Mouse (Mus musculus) forelimb bud, embryonic 11.5 days (tissue): Measurements from ENCODE around the gene Tmbim6.
A peak's percentile ranks its signal among the peaks of the same experiment; 100 is the strongest.
"Not testable (repeated sequence)": the region's sequence is repeated elsewhere in the genome, so short reads cannot be mapped to it uniquely, and the experiment has no call there.

Source experiments
- DNase-seq: peaks from one replicate; pipeline ENCODE4 v3.0.0-alpha.2; 2012; ENCODE audit warnings: low read depth, low spot score

Gene Tmbim6

GRCm38 (mm10) chr15:99382893-99383292 lies 9.8 kb upstream of the Tmbim6 start:
- no peak for DNase-seq

DNA sequence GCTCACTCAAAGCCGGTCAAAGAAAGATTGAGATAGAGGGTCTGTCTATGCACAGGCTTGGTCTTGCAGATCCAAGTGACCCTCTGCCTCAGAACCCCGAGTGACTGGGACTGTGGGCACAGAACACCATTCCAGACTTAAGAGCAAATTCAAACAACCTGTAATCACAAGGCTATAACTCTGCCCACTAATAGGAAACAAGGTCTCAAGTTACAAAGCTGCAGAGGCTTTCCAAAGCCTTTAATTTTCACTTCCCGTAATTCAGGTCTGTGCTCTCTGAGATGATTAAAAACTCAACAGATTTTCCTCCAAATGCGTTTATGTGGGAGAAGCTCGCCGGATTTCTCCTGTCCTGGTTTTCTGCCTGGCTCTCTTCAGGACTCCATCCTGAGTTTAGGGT lies 8.6 kb upstream of the Tmbim6 start:
- DNase-seq: peak; percentile 10

DNA sequence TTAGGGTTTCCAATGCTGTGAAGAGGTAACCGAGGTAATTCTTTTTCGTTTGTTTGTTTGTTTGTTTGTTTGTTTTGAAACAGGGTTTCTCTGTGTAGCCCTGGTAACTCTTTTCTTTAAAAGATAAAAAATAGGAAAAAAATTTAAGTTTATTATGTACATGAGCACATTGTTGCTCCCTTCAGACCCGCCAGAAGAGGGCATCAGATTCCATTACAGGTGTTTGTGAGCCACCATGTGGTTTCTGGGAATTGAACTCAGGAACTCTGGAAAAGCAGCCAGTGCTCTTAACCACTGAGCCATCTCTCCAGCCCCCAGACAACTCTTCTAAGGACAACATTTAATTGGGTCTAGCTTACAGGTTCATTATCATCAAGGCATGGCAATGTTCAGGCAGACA lies 6.6 kb upstream of the Tmbim6 start:
- not testable (repeated sequence) for DNase-seq

- no peak for DNase-seq
These were observed 5.9 kb upstream of the Tmbim6 start for GRCm38 (mm10) chr15:99386796-99387195.

DNA sequence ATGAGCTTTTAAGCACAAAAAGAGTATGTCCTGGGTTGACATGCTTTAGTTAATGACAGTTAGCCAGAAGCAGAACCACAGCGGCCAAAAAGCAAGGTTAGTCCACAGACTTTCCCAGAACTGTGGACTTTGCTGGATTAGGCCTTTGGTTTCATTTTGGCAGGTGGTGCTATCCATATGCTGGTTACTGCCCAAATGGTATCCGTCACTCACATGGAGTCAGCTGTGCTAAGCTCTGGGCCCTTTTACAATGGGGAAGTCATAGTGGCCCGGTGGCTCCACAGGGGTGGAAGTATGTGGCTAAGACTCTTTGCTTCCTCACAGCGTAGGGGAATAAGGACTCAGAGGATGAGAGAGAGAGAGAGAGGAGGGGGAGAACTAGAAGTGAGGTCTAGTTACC lies 4.7 kb upstream of the Tmbim6 start:
- DNase-seq: no peak

GRCm38 (mm10) chr15:99390472-99391401 lies 1.9 kb upstream of the Tmbim6 start:
- DNase-seq: no peak

GRCm38 (mm10) chr15:99391975-99392374 lies 707 bp upstream of the Tmbim6 start:
- DNase-seq: no peak

- no peak for DNase-seq
These were observed 937 bp downstream of the Tmbim6 start for GRCm38 (mm10) chr15:99393386-99394252.

DNA sequence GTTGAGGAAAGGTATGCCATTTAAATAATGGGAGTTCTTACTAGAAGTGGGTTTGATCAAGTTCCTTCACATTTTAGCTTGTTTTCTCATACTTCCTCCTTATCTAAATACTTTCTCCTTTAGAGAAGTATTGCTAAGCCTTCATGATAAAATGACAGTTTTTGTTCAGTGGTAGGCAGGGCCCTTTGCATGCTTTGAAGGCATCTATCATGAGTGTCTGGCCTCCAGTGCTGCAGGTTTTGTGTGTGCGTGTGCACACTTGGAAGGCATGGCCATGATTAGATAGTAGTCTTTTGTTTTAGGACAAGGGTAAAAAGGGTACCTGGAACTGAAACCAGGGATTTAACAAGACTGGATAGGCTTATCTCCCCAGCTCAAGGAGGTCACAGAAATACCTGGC lies 3.8 kb downstream of the Tmbim6 start:
- DNase-seq: no peak

DNA sequence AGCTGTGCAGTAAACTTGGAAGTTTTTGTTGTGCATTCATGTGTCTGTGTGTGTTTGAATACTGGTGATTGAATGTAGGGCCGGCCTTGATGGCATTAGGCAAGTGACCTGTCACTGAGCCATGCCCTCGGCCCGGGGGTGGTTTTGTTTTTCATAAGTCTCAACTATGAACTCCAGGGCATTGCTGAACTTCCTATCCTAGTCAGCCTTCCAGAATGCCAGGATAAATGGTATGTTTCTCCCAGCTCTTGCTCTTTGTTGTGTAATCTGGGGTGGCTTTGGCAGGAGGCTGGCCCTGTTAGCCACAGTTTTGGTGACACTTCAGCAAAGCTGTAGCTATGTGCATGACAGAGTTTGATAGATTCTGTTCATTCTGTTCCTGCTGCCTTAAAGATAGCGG lies 4.2 kb downstream of the Tmbim6 start:
- DNase-seq: no peak

- no peak for DNase-seq
These were observed 4.9 kb downstream of the Tmbim6 start for GRCm38 (mm10) chr15:99397622-99398021.

- no peak for DNase-seq
These were observed 7.0 kb downstream of the Tmbim6 start for GRCm38 (mm10) chr15:99399503-99400245.

DNA sequence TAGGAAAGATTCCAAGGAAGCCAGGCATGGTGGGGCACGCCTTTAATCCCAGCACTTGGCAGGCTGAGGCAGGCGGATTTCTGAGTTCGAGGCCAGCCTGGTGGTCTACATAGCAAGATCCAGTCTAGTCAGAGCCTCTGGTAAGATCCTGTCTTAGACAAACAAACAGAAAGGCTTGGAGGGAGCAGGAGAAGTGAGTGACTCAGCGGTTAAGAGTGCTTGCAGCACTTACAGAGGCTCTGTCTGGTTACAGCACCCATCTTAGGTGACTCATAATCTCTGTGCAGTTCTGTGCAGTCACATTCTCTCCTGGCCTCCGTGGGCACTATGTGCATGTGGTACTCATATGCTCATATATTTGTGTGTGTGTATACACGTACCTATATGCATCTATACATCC lies 7.9 kb downstream of the Tmbim6 start:
- no peak for DNase-seq

GRCm38 (mm10) chr15:99403159-99403889 lies 10.6 kb downstream of the Tmbim6 start:
- no peak for DNase-seq

GRCm38 (mm10) chr15:99405150-99405549 lies 12.5 kb downstream of the Tmbim6 start:
- no peak for DNase-seq

GRCm38 (mm10) chr15:99406986-99407570 lies 14.4 kb downstream of the Tmbim6 start:
- DNase-seq: no peak

GRCm38 (mm10) chr15:99408845-99409244 lies 16.2 kb downstream of the Tmbim6 start:
- DNase-seq: no peak

- DNase-seq: no peak
These were observed 19.1 kb downstream of the Tmbim6 start for GRCm38 (mm10) chr15:99411747-99412146.

- DNase-seq: peak; percentile 57
These were observed 23.1 kb downstream of the Tmbim6 start for GRCm38 (mm10) chr15:99415793-99416192.

GRCm38 (mm10) chr15:99416348-99416882 lies 23.7 kb downstream of the Tmbim6 start:
- peak; percentile 92 for DNase-seq
